Mouse (Mus musculus): ENCODE data around the gene Slc32a1.

Slc32a1 gene

GRCm38 (mm10) chr2:158610488-158611325 is at the start of gene Slc32a1:
TSS of gene Slc32a1 (plus strand) at chr2:158610767.
- DNase-seq (ENCODE audit: low read depth) = no peak

DNA sequence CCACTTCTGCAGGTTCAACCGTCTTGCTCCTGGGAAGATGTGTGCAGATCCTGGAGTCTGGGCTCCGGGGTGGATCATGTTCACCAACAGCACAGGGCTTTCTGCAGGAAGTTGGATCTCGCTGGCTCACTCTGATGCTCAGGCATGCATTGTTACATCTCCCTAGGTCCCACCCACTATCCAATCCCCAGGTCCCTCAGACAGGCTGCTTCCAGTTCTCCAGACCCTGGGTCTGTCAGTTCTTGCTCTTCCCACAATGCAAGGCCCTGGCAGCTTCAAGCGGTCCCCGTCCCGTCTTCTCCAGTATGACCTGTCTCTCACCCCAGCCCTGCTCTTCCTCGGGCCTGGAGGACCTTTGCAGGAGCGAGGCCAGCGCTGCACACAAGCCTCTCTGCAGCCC is 49.8 kb upstream of the Slc32a1 start:
- DNase-seq (ENCODE audit: low read depth) = no peak

- DNase-seq (ENCODE audit: low read depth) = no peak
Measured at GRCm38 (mm10) chr2:158561371-158562144, 49.0 kb upstream of the Slc32a1 start.

- DNase-seq (ENCODE audit: low read depth) = peak; percentile 56
Measured at GRCm38 (mm10) chr2:158570421-158571081, 40.0 kb upstream of the Slc32a1 start.

GRCm38 (mm10) chr2:158579979-158580378 is 30.6 kb upstream of the Slc32a1 start:
- DNase-seq (ENCODE audit: low read depth) = no peak

GRCm38 (mm10) chr2:158584621-158585358 is 25.8 kb upstream of the Slc32a1 start:
- DNase-seq (ENCODE audit: low read depth) = no peak

GRCm38 (mm10) chr2:158588524-158589271 is 21.9 kb upstream of the Slc32a1 start:
- DNase-seq (ENCODE audit: low read depth) = no peak

DNA sequence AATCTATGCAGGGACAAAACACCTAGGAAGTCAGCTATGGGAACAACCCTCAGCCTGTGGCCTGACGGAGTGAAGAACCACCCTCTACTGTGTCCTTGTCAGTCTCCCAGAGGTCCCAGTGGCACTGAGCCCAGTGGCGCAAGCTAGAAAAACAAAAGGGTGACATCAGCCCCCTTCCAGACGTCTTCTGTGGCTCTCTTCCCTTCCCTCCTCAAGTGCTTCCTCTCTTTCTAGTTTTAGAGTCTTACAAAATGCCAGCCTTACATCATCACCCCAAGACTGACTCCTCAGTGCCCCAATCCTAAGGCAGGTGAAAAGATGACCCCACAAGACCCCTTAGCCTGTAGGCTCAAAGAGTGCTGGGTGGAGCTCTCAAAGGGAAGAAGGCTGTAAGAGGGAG is 20.1 kb upstream of the Slc32a1 start:
- peak; percentile 18 for DNase-seq (ENCODE audit: low read depth)

DNA sequence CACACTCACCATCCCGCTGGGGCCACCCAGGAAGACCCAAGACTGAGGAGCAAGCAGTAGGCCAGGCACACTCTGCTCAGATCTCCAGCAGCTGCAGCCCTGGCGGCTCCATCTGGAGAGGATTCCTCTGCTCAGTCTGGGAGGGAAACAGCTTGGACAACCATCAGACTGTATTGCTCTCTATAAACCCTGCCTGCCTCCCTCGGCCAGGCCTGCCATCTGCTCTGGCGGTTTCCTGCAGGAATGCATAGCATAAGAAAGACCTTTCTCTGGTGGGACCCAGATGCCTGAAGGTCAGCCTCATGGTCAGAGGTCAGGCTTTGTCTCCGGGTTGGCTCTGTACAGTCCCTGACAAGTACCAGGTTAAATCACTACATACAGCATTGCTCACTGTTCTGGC is 19.3 kb upstream of the Slc32a1 start:
- no peak for DNase-seq (ENCODE audit: low read depth)

- DNase-seq (ENCODE audit: low read depth) = no peak
Measured at GRCm38 (mm10) chr2:158593371-158593770, 17.2 kb upstream of the Slc32a1 start.

- DNase-seq (ENCODE audit: low read depth) = no peak
Measured at GRCm38 (mm10) chr2:158595103-158595502, 15.5 kb upstream of the Slc32a1 start.

DNA sequence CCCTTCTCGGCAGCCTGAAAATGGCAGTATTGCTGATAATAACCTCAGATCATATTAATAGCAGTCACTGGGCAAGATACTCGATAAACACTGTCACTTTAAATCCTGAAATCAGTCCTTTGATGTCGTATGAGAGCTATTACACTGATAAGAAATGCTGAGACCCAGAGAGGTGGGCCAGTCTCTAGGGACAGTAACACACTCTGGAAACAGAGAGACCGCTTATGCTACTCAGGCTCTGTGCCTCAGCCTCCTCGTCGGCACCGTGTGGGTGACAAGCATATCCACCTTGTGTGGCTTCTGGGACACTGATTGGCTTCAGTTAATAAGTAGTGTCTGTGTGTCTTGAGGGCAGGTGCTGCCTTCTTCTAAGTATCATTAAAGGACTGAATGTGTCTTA is 15.0 kb upstream of the Slc32a1 start:
- DNase-seq (ENCODE audit: low read depth) = no peak

GRCm38 (mm10) chr2:158596803-158597202 is 13.8 kb upstream of the Slc32a1 start:
- DNase-seq (ENCODE audit: low read depth) = peak; percentile 8

DNA sequence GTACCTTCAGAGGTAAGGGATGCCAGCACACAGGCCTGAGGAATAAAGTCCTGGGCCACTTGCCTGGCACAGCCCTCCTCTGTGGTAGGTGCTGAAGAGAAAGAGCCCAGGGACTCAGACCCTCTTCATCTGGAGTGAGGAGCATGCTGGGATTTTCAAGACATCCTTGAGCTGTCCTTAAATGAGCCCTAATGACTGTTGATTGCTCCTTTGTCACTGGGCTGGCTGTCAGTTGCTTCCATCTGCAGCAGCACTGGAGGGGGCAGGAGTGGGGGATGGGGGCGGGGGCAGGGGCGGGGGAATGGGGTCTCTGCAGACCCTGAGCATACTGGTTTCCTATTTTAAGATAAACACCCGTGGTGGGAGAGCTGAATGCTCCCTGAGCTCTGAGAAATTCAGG is 10.1 kb upstream of the Slc32a1 start:
- DNase-seq (ENCODE audit: low read depth) = no peak

DNA sequence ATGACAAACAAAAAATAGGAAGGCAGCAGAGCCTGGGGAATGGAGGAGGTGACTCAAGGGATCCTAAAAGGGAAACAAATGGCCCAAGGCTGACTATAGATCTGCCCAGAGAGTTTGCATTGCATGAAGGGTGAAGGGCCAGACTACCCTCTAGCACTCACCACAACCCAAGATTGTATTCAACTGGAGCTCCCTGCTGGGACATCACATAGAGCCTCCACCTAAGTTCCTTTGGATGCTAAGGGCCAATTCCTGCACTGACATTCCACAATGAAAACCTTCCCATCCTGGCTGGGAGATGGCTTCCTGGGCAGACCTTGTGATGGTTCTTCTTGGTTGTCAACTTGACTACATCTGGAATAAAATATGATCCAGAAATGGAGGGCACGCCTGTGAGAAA is 9.2 kb upstream of the Slc32a1 start:
- DNase-seq (ENCODE audit: low read depth) = no peak

- DNase-seq (ENCODE audit: low read depth) = no peak
Measured at GRCm38 (mm10) chr2:158602663-158603062, 7.9 kb upstream of the Slc32a1 start.

DNA sequence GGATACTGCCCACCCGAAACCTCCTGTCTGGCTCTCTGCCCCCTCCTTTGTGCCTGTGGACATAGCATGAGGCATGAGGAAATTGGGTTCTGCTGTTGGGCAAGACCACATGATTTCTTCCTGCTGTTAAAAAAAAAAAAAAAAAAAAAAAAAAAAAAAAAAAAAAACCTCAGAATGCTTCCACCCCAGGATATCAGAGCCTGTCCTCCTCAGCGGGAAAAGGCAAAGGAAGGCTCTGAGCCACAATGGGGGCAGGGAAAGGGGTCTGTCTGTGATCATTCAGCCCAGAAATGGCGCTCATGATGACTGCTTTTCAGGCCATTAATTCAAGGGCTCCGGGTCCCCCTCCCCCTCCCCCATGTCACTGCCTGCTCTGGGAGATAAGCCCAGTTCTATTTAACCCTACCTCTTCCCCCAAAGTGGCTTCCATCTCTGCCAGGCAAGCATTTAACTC is 4.0 kb upstream of the Slc32a1 start:
- DNase-seq (ENCODE audit: low read depth) = peak; percentile 77

DNA sequence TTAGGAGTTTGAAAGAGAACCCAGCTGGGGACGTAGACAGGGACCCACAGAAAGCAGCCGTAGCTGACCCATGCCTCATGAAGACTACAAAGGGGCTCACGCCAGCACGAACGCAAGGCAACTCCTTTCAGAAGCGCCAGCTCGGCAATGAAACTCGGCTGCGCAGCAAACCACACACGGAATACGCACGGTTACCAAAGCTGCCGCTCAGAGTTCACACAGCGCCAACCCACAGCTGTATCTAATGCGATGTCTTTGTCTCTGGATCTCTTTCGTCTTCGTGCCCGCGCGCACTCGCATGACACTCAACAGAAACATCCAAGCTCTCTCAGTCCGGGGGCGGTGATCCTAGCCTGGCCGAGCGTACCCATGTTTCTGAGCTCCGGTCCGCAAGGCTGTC is 886 bp upstream of the Slc32a1 start:
- DNase-seq (ENCODE audit: low read depth) = no peak

DNA sequence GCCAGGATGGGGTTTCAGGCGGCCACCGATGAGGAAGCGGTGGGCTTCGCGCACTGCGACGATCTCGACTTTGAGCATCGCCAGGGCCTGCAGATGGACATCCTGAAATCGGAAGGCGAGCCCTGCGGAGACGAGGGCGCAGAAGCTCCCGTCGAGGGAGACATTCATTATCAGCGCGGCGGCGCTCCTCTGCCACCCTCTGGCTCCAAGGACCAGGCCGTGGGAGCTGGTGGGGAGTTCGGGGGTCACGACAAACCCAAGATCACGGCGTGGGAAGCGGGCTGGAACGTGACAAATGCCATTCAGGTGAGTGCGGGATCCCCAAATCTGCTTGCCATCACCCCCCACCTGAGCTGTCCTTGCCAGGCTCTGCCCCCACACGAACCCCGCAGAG is 756 bp downstream of the Slc32a1 start:
- no peak for DNase-seq (ENCODE audit: low read depth)

DNA sequence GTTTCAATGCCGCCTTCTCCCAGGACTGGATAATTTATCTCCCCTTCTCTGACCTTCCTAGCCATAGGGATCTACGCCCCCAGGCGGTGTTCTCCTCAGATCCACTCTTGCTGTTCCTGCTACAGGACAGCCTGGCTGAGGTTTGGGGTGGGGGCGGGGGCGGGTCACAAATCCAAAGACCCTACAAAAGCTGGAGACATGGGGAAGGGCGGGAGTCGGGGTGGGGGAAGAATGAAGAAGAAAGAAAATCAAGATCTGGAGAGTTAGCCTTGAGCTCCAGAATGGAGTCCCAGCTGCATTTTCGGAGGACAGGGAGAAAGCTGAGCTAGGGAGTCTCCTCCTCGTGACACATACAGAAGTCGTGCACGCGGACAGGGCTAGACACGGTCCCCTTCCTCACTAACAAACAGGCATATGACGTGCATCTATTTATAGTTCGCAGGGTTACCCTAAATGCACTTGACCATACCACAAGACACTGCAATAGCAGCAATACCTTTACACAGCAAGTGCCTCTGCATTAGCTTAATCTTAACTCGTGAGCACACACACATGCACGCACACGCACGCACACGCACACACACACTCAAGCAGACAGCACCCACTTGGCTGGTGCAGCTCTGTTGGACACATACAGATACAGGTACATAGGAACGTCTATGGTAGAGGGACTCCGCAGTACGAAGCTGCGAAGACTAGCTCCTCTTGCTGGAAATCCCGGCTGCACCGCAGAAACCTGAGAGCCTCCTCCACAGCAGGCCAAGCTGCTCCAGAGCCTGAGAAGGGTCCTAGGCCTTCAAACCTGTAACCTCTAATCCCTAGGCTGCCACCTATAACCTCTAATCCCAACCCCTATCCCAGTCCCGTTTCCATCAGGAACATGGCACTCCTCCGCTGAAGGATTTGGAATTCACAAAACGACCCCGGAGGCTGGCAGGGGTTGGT is 1.4 kb downstream of the Slc32a1 start:
- no peak for DNase-seq (ENCODE audit: low read depth)
